ENCODE assay signal across 19 mouse cellular contexts in the genomic region with DNA sequence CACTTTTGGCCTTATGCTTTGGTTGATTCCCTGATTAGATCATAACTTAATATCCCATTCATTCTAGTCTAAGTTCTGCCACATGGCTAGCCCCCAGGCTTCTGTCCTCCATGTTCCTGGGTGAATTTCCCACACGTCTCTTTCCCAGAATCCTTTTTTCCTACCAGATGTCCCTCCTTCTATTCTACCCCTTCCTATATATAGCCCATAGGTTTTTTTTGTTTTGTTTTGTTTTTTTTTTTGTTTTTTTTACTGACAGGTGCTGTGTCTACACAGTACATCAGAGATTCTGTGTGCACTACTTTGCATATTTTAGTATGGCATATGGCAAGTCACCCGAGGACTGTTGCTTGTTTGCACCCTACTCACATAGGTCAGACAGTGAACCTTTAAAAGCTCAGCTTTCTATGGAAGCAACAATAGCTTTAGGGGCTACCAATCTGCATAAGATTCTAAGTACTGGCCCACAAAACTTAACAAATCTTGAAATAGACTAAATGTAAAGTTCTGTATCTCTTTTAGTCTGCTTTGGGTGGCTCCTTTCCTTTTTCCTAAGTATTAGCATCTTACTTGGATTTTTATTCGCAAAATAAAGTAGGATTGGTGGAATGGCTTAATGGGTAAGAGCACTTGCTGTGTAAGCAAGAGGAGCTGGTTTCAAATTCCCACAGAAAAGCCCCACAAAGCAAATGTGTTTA. TPM values are rescaled to one million over a fixed set of nuclear protein-coding genes. Genes with fewer than 3 reads are reported as not detected.
DNase-seq lines count a peak whose midpoint lies in the region; ATAC-seq and TF ChIP-seq lines count a peak whose summit lies in the region.
"Had no signal": no experiment of that assay in that cellular context is flagged by ENCODE, and none has a peak within 500 bp of the region (broad histone marks: within the 10 kb centered on the region; RNA-seq: fewer than 3 reads in every experiment).

No protein-coding gene starts in this region.

- peaks cover 45% of the 10 kb centered on the region for H3K4me1 ChIP-seq in forebrain, embryonic 10.5 days
- H3K4me1 ChIP-seq in forebrain, postnatal 0 days (ENCODE audit: insufficient read depth): peaks cover 4% of the 10 kb centered on the region; the same call in 1 of the 2 replicates
- H3K4me1 ChIP-seq in hindbrain, embryonic 10.5 days (replicated peaks): peaks cover 32% of the 10 kb centered on the region
- no peaks in the 10 kb centered on the region; the same call in 1 of the 2 replicates for H3K4me1 ChIP-seq in hindbrain, embryonic 16.5 days (ENCODE audit: control insufficient read depth, insufficient read depth, low read depth, low read length)
- H3K4me1 ChIP-seq in forebrain, embryonic 11.5 days (replicated peaks; ENCODE audit: control insufficient read depth, insufficient read depth, low read length): peaks cover 14% of the 10 kb centered on the region; the same call in 1 of the 2 replicates
- peaks cover 33% of the 10 kb centered on the region for H3K4me1 ChIP-seq in midbrain, embryonic 12.5 days
- H3K4me1 ChIP-seq: limb, embryonic 10.5 days; liver, embryonic 12.5 days; lung, embryonic 15.5 days had no signal

- no peak for TF ChIP-seq CTCF in forebrain, postnatal 0 days (IDR thresholded peaks at IDR 0.05; ENCODE audit: low read depth)

- peak overlapping the region; percentile 29; the same call in 1 of the 2 replicates for H3K4me3 ChIP-seq in forebrain, embryonic 10.5 days
- H3K4me3 ChIP-seq in forebrain, postnatal 0 days (ENCODE audit: low read depth, low read length): no peak overlapping the region
- H3K4me3 ChIP-seq in hindbrain, embryonic 10.5 days: no peak overlapping the region
- H3K4me3 ChIP-seq in hindbrain, embryonic 16.5 days (ENCODE audit: low read length): no peak overlapping the region
- no peak overlapping the region for H3K4me3 ChIP-seq in forebrain, embryonic 11.5 days (ENCODE audit: low read depth, low read length)
- no peak overlapping the region for H3K4me3 ChIP-seq in midbrain, embryonic 12.5 days
- H3K4me3 ChIP-seq: limb, embryonic 10.5 days; liver, embryonic 12.5 days; lung, embryonic 15.5 days had no signal

- peak overlapping the region; percentile 90 for H3K27ac ChIP-seq in forebrain, embryonic 10.5 days
- no peak overlapping the region for H3K27ac ChIP-seq in forebrain, postnatal 0 days (ENCODE audit: low read depth, low read length)
- H3K27ac ChIP-seq in hindbrain, embryonic 10.5 days: peak overlapping the region; percentile 86
- H3K27ac ChIP-seq in hindbrain, embryonic 16.5 days (ENCODE audit: low read depth, low read length): no peak overlapping the region
- peak overlapping the region; percentile 96 for H3K27ac ChIP-seq in forebrain, embryonic 11.5 days (ENCODE audit: low read depth, low read length)
- H3K27ac ChIP-seq in midbrain, embryonic 12.5 days (replicated peaks): peak overlapping the region; percentile 93
- H3K27ac ChIP-seq: liver, embryonic 12.5 days; lung, embryonic 15.5 days had no signal

- H3K36me3 ChIP-seq in forebrain, embryonic 10.5 days (replicated peaks): peaks cover 35% of the 10 kb centered on the region
- 0 out of 2 replicates have a peak, but pooled peaks cover 10% of the 10 kb centered on the region for H3K36me3 ChIP-seq in forebrain, postnatal 0 days (ENCODE audit: insufficient read depth)
- H3K36me3 ChIP-seq in hindbrain, embryonic 10.5 days: peaks cover 33% of the 10 kb centered on the region
- peaks cover 7% of the 10 kb centered on the region for H3K36me3 ChIP-seq in hindbrain, embryonic 16.5 days (ENCODE audit: control insufficient read depth, insufficient read depth, low read length)
- no peaks in the 10 kb centered on the region for H3K36me3 ChIP-seq in forebrain, embryonic 11.5 days (ENCODE audit: control insufficient read depth, insufficient read depth, low read length)
- H3K36me3 ChIP-seq in midbrain, embryonic 12.5 days: peaks cover 9% of the 10 kb centered on the region; the same call in 1 of the 2 replicates
- H3K36me3 ChIP-seq: lung, embryonic 15.5 days had no signal

- WGBS in forebrain, embryonic 10.5 days: 38% methylated on average over 3 of the region's 3 CpGs
- 23% methylated on average over 3 of the region's 3 CpGs for WGBS in forebrain, postnatal 0 days
- 61% methylated on average over 3 of the region's 3 CpGs for WGBS in hindbrain, embryonic 10.5 days
- 47% methylated on average over 3 of the region's 3 CpGs for WGBS in hindbrain, embryonic 16.5 days
- 26% methylated on average over 3 of the region's 3 CpGs for WGBS in forebrain, embryonic 11.5 days
- WGBS in midbrain, embryonic 12.5 days: 24% methylated on average over 3 of the region's 3 CpGs

- no peaks in the 10 kb centered on the region for H3K27me3 ChIP-seq in forebrain, embryonic 10.5 days (ENCODE audit: poor library complexity, severe bottlenecking)
- no peaks in the 10 kb centered on the region for H3K27me3 ChIP-seq in forebrain, postnatal 0 days (ENCODE audit: insufficient read depth, low read length)
- no peaks in the 10 kb centered on the region for H3K27me3 ChIP-seq in hindbrain, embryonic 10.5 days (ENCODE audit: insufficient read depth, poor library complexity, severe bottlenecking)
- no peaks in the 10 kb centered on the region for H3K27me3 ChIP-seq in hindbrain, embryonic 16.5 days (replicated peaks; ENCODE audit: control insufficient read depth, insufficient read depth, low read length)
- no peaks in the 10 kb centered on the region for H3K27me3 ChIP-seq in forebrain, embryonic 11.5 days (ENCODE audit: control insufficient read depth, insufficient read depth, low read length)
- H3K27me3 ChIP-seq in midbrain, embryonic 12.5 days: no peaks in the 10 kb centered on the region
- H3K27me3 ChIP-seq: liver, embryonic 12.5 days; lung, embryonic 15.5 days had no signal

- H3K9ac ChIP-seq in forebrain, postnatal 0 days: no peak overlapping the region
- no peak overlapping the region for H3K9ac ChIP-seq in hindbrain, embryonic 16.5 days (ENCODE audit: low read depth, low read length)
- no peak overlapping the region; the same call in 1 of the 2 replicates for H3K9ac ChIP-seq in forebrain, embryonic 11.5 days (ENCODE audit: low read length)
- no peak overlapping the region for H3K9ac ChIP-seq in midbrain, embryonic 12.5 days (replicated peaks)
- H3K9ac ChIP-seq: liver, embryonic 12.5 days; lung, embryonic 15.5 days had no signal

- no peak for DNase-seq in forebrain, embryonic 10.5 days (ENCODE audit: extremely low spot score, low spot score)
- DNase-seq in forebrain, postnatal 0 days: no peak
- DNase-seq in hindbrain, embryonic 10.5 days (ENCODE audit: low spot score): no peak
- DNase-seq in forebrain, embryonic 11.5 days (ENCODE audit: low spot score): no peak
- no peak for DNase-seq in gastrocnemius, postnatal 25 days
- no peak for DNase-seq in cerebellum, postnatal 36 days
- DNase-seq: adrenal gland, postnatal 25 days; cerebellum, postnatal 10 days; gastrocnemius, postnatal 14 days; kidney, adult 8-10 months; kidney, postnatal 36 days; layer of hippocampus, postnatal 36 days; thymus, adult 18-20 months had no signal

- no peak for ATAC-seq in forebrain, postnatal 0 days
- ATAC-seq in hindbrain, embryonic 16.5 days: no peak; the same call in 1 of the 2 replicates
- peak; percentile 71 for ATAC-seq in forebrain, embryonic 11.5 days (replicated peaks; ENCODE audit: low FRiP score)
- peak; percentile 79 for ATAC-seq in midbrain, embryonic 12.5 days (ENCODE audit: low FRiP score, low read depth)
- ATAC-seq: activated CD4-positive, CD25-positive, alpha-beta regulatory T cell, adult 4 months; liver, embryonic 12.5 days had no signal

- H3K9me3 ChIP-seq in forebrain, embryonic 10.5 days: no peaks in the 10 kb centered on the region
- no peaks in the 10 kb centered on the region for H3K9me3 ChIP-seq in forebrain, postnatal 0 days (ENCODE audit: low read length)
- no peaks in the 10 kb centered on the region for H3K9me3 ChIP-seq in hindbrain, embryonic 10.5 days
- no peaks in the 10 kb centered on the region for H3K9me3 ChIP-seq in hindbrain, embryonic 16.5 days (ENCODE audit: control insufficient read depth, low read length)
- H3K9me3 ChIP-seq in forebrain, embryonic 11.5 days (ENCODE audit: control insufficient read depth, low read length): no peaks in the 10 kb centered on the region
- H3K9me3 ChIP-seq in midbrain, embryonic 12.5 days: no peaks in the 10 kb centered on the region
- H3K9me3 ChIP-seq: limb, embryonic 10.5 days; liver, embryonic 12.5 days; lung, embryonic 15.5 days had no signal

- no peak overlapping the region for H3K4me2 ChIP-seq in forebrain, postnatal 0 days (ENCODE audit: low read depth)
- no peak overlapping the region for H3K4me2 ChIP-seq in hindbrain, embryonic 16.5 days (ENCODE audit: low read length)
- no peak overlapping the region for H3K4me2 ChIP-seq in forebrain, embryonic 11.5 days (ENCODE audit: low read depth, low read length, severe bottlenecking)
- no peak overlapping the region; the same call in 1 of the 2 replicates for H3K4me2 ChIP-seq in midbrain, embryonic 12.5 days (replicated peaks)
- H3K4me2 ChIP-seq: liver, embryonic 12.5 days; lung, embryonic 15.5 days had no signal

RNA-seq across cellular contexts. Expression of gene Klhl7, which starts 24.3 kb away (rescaled TPM):
- 87.1 and 88.5 TPM in 2 replicates for polyA plus RNA-seq in forebrain, embryonic 10.5 days (2016; fragmentation: Nextera tagmentation; extraction: Ambion mirVana)
- total RNA-seq in forebrain, postnatal 0 days (2014; rRNA removed): 244 and 250 TPM in 2 replicates
- polyA plus RNA-seq in forebrain, postnatal 0 days (2015; fragmentation: Nextera tagmentation; extraction: Ambion mirVana): 90.5 and 118 TPM in 2 replicates
- 59.0 and 60.0 TPM in 2 replicates for polyA plus RNA-seq in hindbrain, embryonic 10.5 days (2016; fragmentation: Nextera tagmentation; extraction: Ambion mirVana)
- polyA plus RNA-seq in hindbrain, embryonic 16.5 days (2015; fragmentation: Nextera tagmentation; extraction: Ambion mirVana): 132 and 134 TPM in 2 replicates
- polyA plus RNA-seq in forebrain, embryonic 11.5 days (2014; fragmentation: Nextera tagmentation; extraction: Ambion mirVana): 118 and 129 TPM in 2 replicates
- polyA plus RNA-seq in midbrain, embryonic 12.5 days (2016; fragmentation: Nextera tagmentation; extraction: Ambion mirVana): 130 and 144 TPM in 2 replicates
- total RNA-seq in gastrocnemius, postnatal 25 days (2021): 10 to 100 TPM; 32.6 to 35.2 TPM

RNA-seq across cellular contexts. Expression of gene Nupl2, which starts 40.0 kb away (rescaled TPM):
- polyA plus RNA-seq in forebrain, embryonic 10.5 days (2016; fragmentation: Nextera tagmentation; extraction: Ambion mirVana): 19.5 and 21.4 TPM in 2 replicates
- 9.2 and 11.0 TPM in 2 replicates for total RNA-seq in forebrain, postnatal 0 days (2014; rRNA removed)
- 7.4 and 8.9 TPM in 2 replicates for polyA plus RNA-seq in forebrain, postnatal 0 days (2015; fragmentation: Nextera tagmentation; extraction: Ambion mirVana)
- polyA plus RNA-seq in hindbrain, embryonic 10.5 days (2016; fragmentation: Nextera tagmentation; extraction: Ambion mirVana): 18.4 and 21.0 TPM in 2 replicates
- polyA plus RNA-seq in hindbrain, embryonic 16.5 days (2015; fragmentation: Nextera tagmentation; extraction: Ambion mirVana): 11.9 and 13.5 TPM in 2 replicates
- 22.4 and 23.1 TPM in 2 replicates for polyA plus RNA-seq in forebrain, embryonic 11.5 days (2014; fragmentation: Nextera tagmentation; extraction: Ambion mirVana)
- 20.3 and 21.6 TPM in 2 replicates for polyA plus RNA-seq in midbrain, embryonic 12.5 days (2016; fragmentation: Nextera tagmentation; extraction: Ambion mirVana)
- 1 to 10 TPM; 5.0 TPM for total RNA-seq in gastrocnemius, postnatal 25 days (2021)

Comparison
In these comparisons a context has a peak if more than half of its experiments do, and no peak if none do; other contexts are left out.
1. H3K27ac ChIP-seq: peak in forebrain, embryonic 10.5 days (single experiment), hindbrain, embryonic 10.5 days (single experiment), forebrain, embryonic 11.5 days (single experiment) and midbrain, embryonic 12.5 days (single experiment); none in forebrain, postnatal 0 days (single experiment) and hindbrain, embryonic 16.5 days (single experiment).
2. ATAC-seq: peak in forebrain, embryonic 11.5 days (single experiment) and midbrain, embryonic 12.5 days (single experiment); none in forebrain, postnatal 0 days (single experiment) and hindbrain, embryonic 16.5 days (single experiment).